7 mouse cellular contexts compared by ENCODE assay signal in the genomic region with DNA sequence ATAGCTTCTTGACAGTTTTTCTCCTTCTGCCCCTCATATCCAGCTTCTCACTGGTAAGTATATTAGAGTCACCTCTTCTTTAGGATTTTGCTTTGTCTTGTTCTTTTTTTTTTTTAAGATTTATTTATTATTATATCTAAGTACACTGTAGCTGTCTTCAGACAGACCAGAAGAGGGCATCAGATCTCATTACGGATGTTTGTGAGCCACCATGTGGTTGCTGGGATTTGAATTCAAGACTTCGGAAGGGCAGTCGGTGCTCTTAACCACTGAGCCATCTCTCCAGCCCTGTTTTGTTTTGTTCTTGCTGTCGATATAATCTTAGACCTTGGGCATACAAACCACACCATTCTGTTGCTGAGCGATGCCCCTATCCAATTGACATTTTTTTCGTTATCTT. TPM values are rescaled to one million over a fixed set of nuclear protein-coding genes. Genes with fewer than 3 reads are reported as not detected.
DNase-seq lines count a peak whose midpoint lies in the region; ATAC-seq lines count a peak whose summit lies in the region.
"Not testable (repeated sequence)": the region's sequence is repeated elsewhere in the genome, so short reads cannot be mapped to it uniquely, and the experiment has no call there.

A gene (minus strand): TSS at position 155 of the 400 bp plus-strand sequence.

- not testable (repeated sequence) for H3K36me3 ChIP-seq in embryonic facial prominence, embryonic 12.5 days; hindbrain, embryonic 15.5 days; neural tube, embryonic 13.5 days
- peaks cover 16% of the 10 kb centered on the region; the same call in 1 of the 2 replicates for H3K36me3 ChIP-seq in lung, embryonic 15.5 days

- WGBS in embryonic facial prominence, embryonic 12.5 days: 31% methylated on average over 6 of the region's 6 CpGs
- WGBS in hindbrain, embryonic 15.5 days: 36% methylated on average over 6 of the region's 6 CpGs
- WGBS in lung, embryonic 15.5 days: 32% methylated on average over 6 of the region's 6 CpGs
- WGBS in neural tube, embryonic 13.5 days: 36% methylated on average over 6 of the region's 6 CpGs

- not testable (repeated sequence) for H3K27me3 ChIP-seq in embryonic facial prominence, embryonic 12.5 days; hindbrain, embryonic 15.5 days; lung, embryonic 15.5 days; neural tube, embryonic 13.5 days

- peaks cover 12% of the 10 kb centered on the region for H3K4me1 ChIP-seq in embryonic facial prominence, embryonic 12.5 days
- peaks cover 21% of the 10 kb centered on the region for H3K4me1 ChIP-seq in hindbrain, embryonic 15.5 days (replicated peaks)
- 0 out of 2 replicates have a peak, but pooled peaks cover 12% of the 10 kb centered on the region for H3K4me1 ChIP-seq in lung, embryonic 15.5 days
- H3K4me1 ChIP-seq in neural tube, embryonic 13.5 days (replicated peaks): peaks cover 15% of the 10 kb centered on the region

- DNase-seq in adrenal gland, adult 18-20 months (ENCODE audit: low spot score in 2 of 2); gonadal fat pad, adult 2 months (ENCODE audit: low read depth): not testable (repeated sequence)
- DNase-seq in layer of hippocampus, postnatal 36 days: peak in 1 of 2 experiments; percentile 8

- ATAC-seq in embryonic facial prominence, embryonic 12.5 days (ENCODE audit: insufficient number of reproducible peaks, insufficient read depth, low FRiP score, low TSS enrichment); hindbrain, embryonic 15.5 days (ENCODE audit: low FRiP score, low read depth); lung, embryonic 15.5 days (ENCODE audit: borderline replicate concordance, extremely low read depth, low FRiP score, low TSS enrichment): not testable (repeated sequence)
- peak; percentile 21; the same call in 1 of the 2 replicates for ATAC-seq in neural tube, embryonic 13.5 days (ENCODE audit: low read depth)

- H3K4me2 ChIP-seq in embryonic facial prominence, embryonic 12.5 days (replicated peaks): peak within 1 kb of the TSS; percentile 68
- H3K4me2 ChIP-seq in hindbrain, embryonic 15.5 days: peak within 1 kb of the TSS; percentile 71
- H3K4me2 ChIP-seq in lung, embryonic 15.5 days: peak within 1 kb of the TSS; percentile 70
- H3K4me2 ChIP-seq in neural tube, embryonic 13.5 days: peak within 1 kb of the TSS; percentile 81

- H3K9me3 ChIP-seq in embryonic facial prominence, embryonic 12.5 days; hindbrain, embryonic 15.5 days; lung, embryonic 15.5 days; neural tube, embryonic 13.5 days: not testable (repeated sequence)

- peak within 1 kb of the TSS; percentile 79 for H3K9ac ChIP-seq in embryonic facial prominence, embryonic 12.5 days
- peak within 1 kb of the TSS; percentile 60 for H3K9ac ChIP-seq in hindbrain, embryonic 15.5 days
- peak within 1 kb of the TSS; percentile 61 for H3K9ac ChIP-seq in lung, embryonic 15.5 days
- peak within 1 kb of the TSS; percentile 84 for H3K9ac ChIP-seq in neural tube, embryonic 13.5 days

- H3K27ac ChIP-seq in embryonic facial prominence, embryonic 12.5 days: peak within 1 kb of the TSS; percentile 75
- peak within 1 kb of the TSS; percentile 84 for H3K27ac ChIP-seq in hindbrain, embryonic 15.5 days (replicated peaks)
- peak within 1 kb of the TSS; percentile 88 for H3K27ac ChIP-seq in lung, embryonic 15.5 days
- peak within 1 kb of the TSS; percentile 90 for H3K27ac ChIP-seq in neural tube, embryonic 13.5 days (replicated peaks)

- H3K4me3 ChIP-seq in embryonic facial prominence, embryonic 12.5 days: peak within 1 kb of the TSS; percentile 71
- H3K4me3 ChIP-seq in hindbrain, embryonic 15.5 days: peak within 1 kb of the TSS; percentile 59
- H3K4me3 ChIP-seq in lung, embryonic 15.5 days: peak within 1 kb of the TSS; percentile 60
- H3K4me3 ChIP-seq in neural tube, embryonic 13.5 days: peak within 1 kb of the TSS; percentile 60

RNA-seq across cellular contexts. Expression of the gene that starts here (rescaled TPM):
- total RNA-seq in adrenal gland, adult 18-20 months (2021): 10 to 100 TPM; 47.1 to 70.2 TPM
- 73.5 and 74.8 TPM in 2 replicates for polyA plus RNA-seq in embryonic facial prominence, embryonic 12.5 days (2016; fragmentation: Nextera tagmentation; extraction: Ambion mirVana)
- polyA plus RNA-seq in gonadal fat pad, adult 2 months (2012; rRNA removed): 31.1 and 32.4 TPM in 2 replicates
- 61.8 and 65.6 TPM in 2 replicates for polyA plus RNA-seq in hindbrain, embryonic 15.5 days (2015; fragmentation: Nextera tagmentation; extraction: Ambion mirVana)
- total RNA-seq in layer of hippocampus, postnatal 36 days (2021): 10 to 100 TPM; 49.2 to 52.9 TPM
- 61.6 and 65.6 TPM in 2 replicates for polyA plus RNA-seq in lung, embryonic 15.5 days (2015; fragmentation: Nextera tagmentation; extraction: Ambion mirVana)
- 63.7 and 73.2 TPM in 2 replicates for polyA plus RNA-seq in neural tube, embryonic 13.5 days (2015; fragmentation: Nextera tagmentation; extraction: Ambion mirVana)
